Mouse (Mus musculus): ENCODE results near the gene Limch1.

Limch1 gene

GRCm38 (mm10) chr5:66913791-66914190 is 168.2 kb downstream of the Limch1 start:
- DNase-seq (ENCODE audit: extremely low read depth, insufficient read length, low spot score): no peak

DNA sequence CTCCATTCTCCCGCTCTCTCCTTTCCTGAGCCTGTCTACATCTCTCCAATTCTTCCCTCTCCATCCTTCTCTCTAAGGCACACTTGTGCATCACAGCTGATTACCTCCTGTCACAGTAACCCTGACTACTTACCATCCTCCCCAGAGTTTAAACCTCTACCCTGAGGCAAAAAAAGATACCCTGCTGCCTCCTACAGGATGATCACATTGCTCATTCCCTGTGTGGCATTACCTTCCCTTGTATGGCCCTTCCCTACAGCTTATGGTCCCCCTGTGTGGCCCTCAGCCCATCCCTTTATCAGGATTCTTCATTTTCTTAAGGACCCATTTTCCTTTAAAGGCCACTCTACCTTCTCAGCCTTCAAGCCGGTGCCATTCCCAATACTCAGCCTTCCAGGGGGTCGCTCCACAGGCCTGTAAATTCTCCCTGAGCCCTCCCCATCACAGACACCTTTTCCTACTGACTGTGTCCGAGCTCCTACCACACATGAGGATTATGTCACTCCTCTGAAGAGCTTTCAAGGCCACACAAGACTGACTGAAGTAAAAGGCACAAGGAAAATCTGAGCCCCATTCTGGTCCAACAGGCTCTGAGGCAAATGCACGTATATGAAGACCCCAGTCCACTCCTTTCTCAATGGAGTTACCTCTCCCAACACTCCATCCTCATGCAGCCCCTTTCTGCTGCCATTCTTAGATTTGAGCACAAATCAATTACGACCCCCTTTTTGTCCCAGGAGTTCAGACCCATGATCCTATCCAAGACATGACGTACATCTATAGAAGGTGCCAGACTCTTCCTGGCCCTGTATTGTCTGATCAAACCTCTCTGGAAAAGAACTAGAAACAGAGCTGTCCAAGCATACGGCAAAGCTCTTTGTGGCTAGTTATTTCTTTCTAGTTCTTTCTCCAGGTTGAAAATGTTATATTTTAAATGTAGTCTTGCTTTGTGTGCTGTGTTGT is 172.0 kb downstream of the Limch1 start:
- no peak for DNase-seq (ENCODE audit: extremely low read depth, insufficient read length, low spot score)

GRCm38 (mm10) chr5:66918316-66919305 is 173.0 kb downstream of the Limch1 start:
- DNase-seq (ENCODE audit: extremely low read depth, insufficient read length, low spot score): no peak

GRCm38 (mm10) chr5:66922582-66922981 is 177.0 kb downstream of the Limch1 start:
- no peak for DNase-seq (ENCODE audit: extremely low read depth, insufficient read length, low spot score)

- DNase-seq (ENCODE audit: extremely low read depth, insufficient read length, low spot score): no peak
Measured at GRCm38 (mm10) chr5:66929291-66929690, 183.7 kb downstream of the Limch1 start.

GRCm38 (mm10) chr5:66933134-66933804 is 187.6 kb downstream of the Limch1 start:
- no peak for DNase-seq (ENCODE audit: extremely low read depth, insufficient read length, low spot score)

GRCm38 (mm10) chr5:66934585-66934984 is 189.0 kb downstream of the Limch1 start:
- DNase-seq (ENCODE audit: extremely low read depth, insufficient read length, low spot score): no peak

GRCm38 (mm10) chr5:66937376-66937775 is 191.7 kb downstream of the Limch1 start:
- DNase-seq (ENCODE audit: extremely low read depth, insufficient read length, low spot score): no peak

DNA sequence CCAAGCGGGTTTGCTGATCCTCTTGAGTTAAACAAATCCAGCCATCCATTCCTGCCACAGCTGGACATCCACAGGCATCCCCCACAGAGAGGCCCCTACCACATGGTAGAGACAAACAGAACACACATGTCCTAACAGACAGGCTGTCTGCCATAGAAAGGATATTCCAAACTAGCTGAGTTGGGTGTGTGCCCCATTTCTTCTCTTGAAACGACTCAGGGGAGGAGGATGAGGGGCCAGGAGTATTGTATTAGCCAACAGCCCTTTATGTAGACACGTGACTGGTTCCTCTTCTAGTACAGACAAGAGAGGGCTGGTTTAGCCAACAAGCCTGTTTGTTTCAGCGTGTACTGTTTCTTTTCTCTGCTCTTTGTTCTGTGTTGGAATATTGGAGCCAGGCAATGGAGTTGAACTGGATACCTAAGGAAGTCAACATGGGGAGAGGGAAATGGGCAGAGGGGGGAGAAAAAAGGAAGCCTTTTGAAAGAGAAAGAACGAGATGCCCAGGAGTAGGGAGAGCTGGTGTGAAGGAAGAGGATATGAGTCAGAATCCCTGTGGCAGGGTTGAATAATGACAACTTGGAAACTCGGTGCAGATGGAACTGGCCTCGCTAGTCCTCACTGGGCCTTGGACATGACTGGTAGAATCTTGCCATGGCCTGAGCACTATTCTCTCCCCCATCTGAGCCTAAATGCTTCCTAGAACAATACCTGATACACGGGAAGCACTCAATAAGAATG is 196.3 kb downstream of the Limch1 start:
- DNase-seq (ENCODE audit: extremely low read depth, insufficient read length, low spot score): no peak

DNA sequence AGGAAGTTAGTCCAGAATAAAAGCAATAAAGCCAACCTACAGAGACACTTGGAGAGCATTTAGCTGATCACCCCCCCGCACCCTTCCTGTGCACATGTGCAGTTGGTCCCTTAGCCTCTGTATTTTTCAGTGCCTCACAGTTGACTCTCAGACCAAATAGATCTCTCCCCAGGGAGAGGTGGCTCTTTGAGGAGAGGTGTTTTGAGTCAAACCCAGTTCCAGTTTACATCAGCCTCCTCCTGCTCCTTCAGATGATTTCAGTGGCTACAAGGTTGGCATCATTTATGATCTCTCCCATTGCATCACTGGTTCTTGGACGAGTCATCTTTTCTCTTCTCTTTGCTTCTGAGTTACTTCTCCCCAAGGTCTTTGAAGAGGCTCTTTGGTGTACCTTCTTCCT is 197.3 kb downstream of the Limch1 start:
- DNase-seq (ENCODE audit: extremely low read depth, insufficient read length, low spot score): no peak

DNA sequence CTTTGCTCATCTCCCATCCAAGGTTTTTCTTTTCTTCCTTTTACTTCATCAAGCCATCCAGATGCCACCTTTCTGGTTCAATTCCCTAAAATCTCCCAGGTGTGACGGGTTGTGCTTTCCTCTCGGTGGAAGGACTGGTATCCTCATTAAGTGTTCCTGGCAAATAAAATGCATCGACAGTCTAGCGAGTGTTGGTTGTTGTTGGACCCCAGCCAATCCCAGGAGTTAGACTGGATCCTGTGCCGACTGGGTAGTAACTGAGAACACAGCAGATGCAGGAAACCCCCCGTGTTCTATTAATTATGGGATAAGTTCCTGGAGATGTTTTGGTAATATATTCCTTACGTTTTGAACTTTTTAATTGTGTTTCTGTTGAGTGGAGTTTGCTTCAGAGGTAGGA is 197.9 kb downstream of the Limch1 start:
- no peak for DNase-seq (ENCODE audit: extremely low read depth, insufficient read length, low spot score)

- DNase-seq (ENCODE audit: extremely low read depth, insufficient read length, low spot score): no peak
Measured at GRCm38 (mm10) chr5:66947958-66948357, 202.3 kb downstream of the Limch1 start.

DNA sequence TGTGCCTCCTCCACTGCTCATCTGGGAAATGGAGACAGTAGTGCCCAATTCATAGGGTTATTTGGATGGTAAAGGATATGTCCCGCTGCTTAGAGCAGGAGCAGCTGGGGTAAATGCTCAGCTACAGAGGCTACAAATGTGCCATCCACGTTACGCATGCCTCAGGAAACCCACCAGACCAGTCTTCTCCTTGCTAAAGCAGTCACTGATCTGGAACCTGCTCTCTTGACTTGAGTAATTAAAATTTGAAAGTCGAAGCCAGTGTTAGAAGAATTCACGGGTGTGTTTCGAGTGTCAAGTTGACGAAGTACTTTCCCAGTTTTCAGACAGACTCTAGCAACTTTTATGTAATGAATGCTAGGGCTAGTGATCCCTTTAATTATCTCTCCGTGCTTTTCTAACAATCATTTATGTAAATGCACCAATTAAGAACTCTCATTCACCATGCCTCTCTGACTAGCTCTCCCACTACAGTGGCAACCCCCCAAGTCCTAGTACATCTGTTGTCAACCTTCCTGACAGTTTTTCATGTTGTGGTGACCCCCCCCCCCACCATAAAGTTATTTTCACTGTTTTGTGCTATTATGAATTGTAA is 203.6 kb downstream of the Limch1 start:
- no peak for DNase-seq (ENCODE audit: extremely low read depth, insufficient read length, low spot score)

DNA sequence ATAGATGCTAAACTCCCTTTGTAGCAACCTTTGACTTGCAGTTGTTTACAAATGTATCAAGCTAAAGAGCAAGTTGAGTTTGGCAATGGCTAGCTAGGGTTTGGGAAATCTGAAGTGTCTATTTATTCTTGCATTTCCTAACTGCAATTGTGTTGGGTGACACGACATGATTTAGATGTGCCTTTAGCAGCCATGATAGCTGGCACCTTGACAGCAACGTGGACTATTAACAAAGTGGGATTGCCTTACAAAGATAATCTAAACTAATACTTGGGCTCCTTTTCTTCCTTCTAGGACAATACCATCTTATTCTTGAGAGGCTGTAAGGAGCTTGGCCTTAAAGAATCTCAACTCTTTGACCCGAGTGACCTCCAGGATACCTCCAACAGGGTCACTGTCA is 207.7 kb downstream of the Limch1 start:
- DNase-seq (ENCODE audit: extremely low read depth, insufficient read length, low spot score): no peak

- no peak for DNase-seq (ENCODE audit: extremely low read depth, insufficient read length, low spot score)
Measured at GRCm38 (mm10) chr5:66953971-66954644, 208.5 kb downstream of the Limch1 start.

DNA sequence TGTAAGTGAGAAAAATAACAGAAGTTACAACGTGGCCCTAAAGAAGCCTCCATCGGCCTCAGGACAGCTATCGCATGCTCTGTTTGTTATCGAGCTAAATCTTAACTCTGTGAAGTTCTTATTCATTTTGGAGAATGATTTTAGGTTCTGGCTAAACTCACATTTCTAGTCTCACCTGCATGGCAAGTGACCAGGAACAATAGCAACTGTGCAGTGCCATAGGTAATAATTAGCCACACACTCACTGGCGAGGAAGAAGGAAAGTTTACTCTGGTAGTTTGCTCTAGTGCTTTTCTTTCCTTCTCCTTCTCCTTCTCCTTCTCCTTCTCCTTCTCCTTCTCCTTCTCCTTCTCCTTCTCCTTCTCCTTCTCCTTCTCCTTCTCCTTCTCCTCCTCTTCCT is 209.6 kb downstream of the Limch1 start:
- no peak for DNase-seq (ENCODE audit: extremely low read depth, insufficient read length, low spot score)

DNA sequence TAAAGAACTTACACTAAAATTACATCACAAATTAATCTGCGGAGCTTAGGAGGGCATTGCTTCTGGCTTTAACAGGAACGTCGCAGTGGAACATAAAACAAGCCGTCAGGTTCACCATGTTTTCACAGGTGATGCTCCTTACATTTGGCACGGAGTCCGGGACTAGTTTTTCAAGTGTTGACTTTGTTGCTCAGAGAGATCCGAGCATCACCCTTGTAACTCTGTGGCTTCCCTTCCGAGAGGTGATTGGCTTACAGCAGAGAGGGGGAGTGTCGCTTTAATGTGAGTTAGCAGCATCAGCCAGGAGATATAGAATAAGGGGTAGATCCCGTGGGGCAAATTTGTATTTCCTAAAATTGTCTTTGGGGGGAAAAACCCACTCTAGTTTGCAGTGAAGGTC is 212.0 kb downstream of the Limch1 start:
- DNase-seq (ENCODE audit: extremely low read depth, insufficient read length, low spot score): no peak

DNA sequence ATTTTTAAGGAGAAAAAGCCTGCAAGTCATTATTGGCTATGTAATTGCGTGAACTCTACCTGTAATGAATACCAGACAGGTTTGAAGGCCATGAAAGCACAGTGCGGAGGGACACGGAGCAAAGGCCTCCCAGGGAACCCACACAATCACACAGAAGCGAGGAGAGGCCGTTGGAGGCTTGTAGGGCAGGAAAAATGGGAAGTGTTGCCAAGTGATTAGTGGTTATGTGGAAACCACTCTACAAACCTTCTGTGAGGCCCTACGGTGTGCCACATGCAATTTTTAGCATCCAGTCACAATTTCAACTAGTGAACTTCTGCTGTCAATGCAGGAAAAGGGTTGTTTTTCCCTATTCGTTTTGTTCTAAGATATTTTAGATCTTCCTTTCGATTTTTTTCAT is 212.5 kb downstream of the Limch1 start:
- no peak for DNase-seq (ENCODE audit: extremely low read depth, insufficient read length, low spot score)

DNA sequence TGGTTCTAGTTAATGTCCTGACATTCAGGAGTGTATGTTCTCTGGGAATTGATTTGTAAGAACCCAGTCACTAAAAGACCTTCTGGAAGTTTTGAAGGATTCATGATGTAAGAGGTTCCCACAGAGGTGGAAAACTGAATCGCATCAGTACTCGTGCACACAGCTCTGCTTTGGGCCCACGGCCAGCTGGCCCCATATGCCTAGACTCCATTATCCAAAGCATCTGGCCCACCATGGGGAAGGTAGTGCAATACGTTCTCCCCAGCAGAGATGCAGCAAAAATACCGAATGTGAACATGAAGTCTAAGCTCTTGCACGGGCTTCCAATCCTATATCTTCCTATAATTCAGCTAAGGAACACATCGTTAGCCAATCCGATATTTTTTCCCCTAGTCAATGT is 214.3 kb downstream of the Limch1 start:
- no peak for DNase-seq (ENCODE audit: extremely low read depth, insufficient read length, low spot score)

Measured in 3134 (cell line).